10 mouse cellular contexts compared by ENCODE assay signal in genomic region chrX:81085025-81085752, GRCm38 (mm10). TPM values are rescaled to one million over a fixed set of nuclear protein-coding genes. Genes with fewer than 3 reads are reported as not detected.
DNase-seq lines count a peak whose midpoint lies in the region; ATAC-seq and TF ChIP-seq lines count a peak whose summit lies in the region.
"Had no signal": no experiment of that assay in that cellular context is flagged by ENCODE, and none has a peak within 500 bp of the region (broad histone marks: within the 10 kb centered on the region; RNA-seq: fewer than 3 reads in every experiment).

No protein-coding gene starts in this region.

- DNase-seq in cerebellum, postnatal 10 days = peak; percentile 57 to 60
- DNase-seq in limb, embryonic 11.5 days (ENCODE audit: low spot score) = peak; percentile 22
- DNase-seq in limb, embryonic 10.5 days (ENCODE audit: low spot score) = no peak
- peak; percentile 62 for DNase-seq in limb, embryonic 14.5 days (ENCODE audit: low spot score)
- no peak for DNase-seq in B cell, adult 2 months

- H3K36me3 ChIP-seq in limb, embryonic 11.5 days (ENCODE audit: control insufficient read depth, insufficient read depth, low read length) = no peaks in the 10 kb centered on the region
- no peaks in the 10 kb centered on the region for H3K36me3 ChIP-seq in limb, embryonic 10.5 days
- no peaks in the 10 kb centered on the region for H3K36me3 ChIP-seq in forebrain, embryonic 13.5 days (ENCODE audit: poor library complexity, severe bottlenecking)
- no peaks in the 10 kb centered on the region for H3K36me3 ChIP-seq in limb, embryonic 14.5 days (ENCODE audit: control insufficient read depth, insufficient read depth, low read length)
- H3K36me3 ChIP-seq: embryonic facial prominence, embryonic 12.5 days had no signal

- H3K4me2 ChIP-seq in limb, embryonic 11.5 days (ENCODE audit: low read depth, severe bottlenecking) = no peak overlapping the region
- H3K4me2 ChIP-seq in forebrain, embryonic 13.5 days = no peak overlapping the region
- H3K4me2 ChIP-seq in limb, embryonic 14.5 days (replicated peaks; ENCODE audit: low read depth, low read length, severe bottlenecking) = no peak overlapping the region
- H3K4me2 ChIP-seq: embryonic facial prominence, embryonic 12.5 days had no signal

- ATAC-seq in cerebellum, adult (ENCODE audit: insufficient number of reproducible peaks, low FRiP score, low TSS enrichment) = no peak
- no peak for ATAC-seq in limb, embryonic 11.5 days (ENCODE audit: insufficient number of reproducible peaks, low FRiP score, low TSS enrichment, low read depth)
- ATAC-seq in forebrain, embryonic 13.5 days = peak; percentile 83
- ATAC-seq in limb, embryonic 14.5 days (ENCODE audit: low FRiP score, low read depth) = no peak
- ATAC-seq in megakaryocyte-erythroid progenitor cell, adult 5-6 weeks (replicated peaks; ENCODE audit: low FRiP score, low TSS enrichment, poor library complexity, severe bottlenecking) = no peak

- H3K9ac ChIP-seq in limb, embryonic 11.5 days (ENCODE audit: low read length) = no peak overlapping the region
- H3K9ac ChIP-seq in forebrain, embryonic 13.5 days = no peak overlapping the region
- H3K9ac ChIP-seq in limb, embryonic 14.5 days (ENCODE audit: low read depth, low read length, severe bottlenecking) = no peak overlapping the region
- H3K9ac ChIP-seq: embryonic facial prominence, embryonic 12.5 days had no signal

- no peak for TF ChIP-seq POLR2A in limb, embryonic 14.5 days (IDR thresholded peaks at IDR 0.05; ENCODE audit: borderline replicate concordance, extremely low read depth, insufficient read depth, insufficient read length)

- H3K27ac ChIP-seq in limb, embryonic 11.5 days (replicated peaks; ENCODE audit: low read depth, low read length) = no peak overlapping the region
- H3K27ac ChIP-seq in limb, embryonic 10.5 days = no peak overlapping the region
- no peak overlapping the region for H3K27ac ChIP-seq in forebrain, embryonic 13.5 days
- H3K27ac ChIP-seq in limb, embryonic 14.5 days (replicated peaks; ENCODE audit: low read depth, low read length) = no peak overlapping the region
- H3K27ac ChIP-seq: embryonic facial prominence, embryonic 12.5 days had no signal

- no peaks in the 10 kb centered on the region for H3K9me3 ChIP-seq in limb, embryonic 11.5 days (ENCODE audit: control insufficient read depth, low read length)
- H3K9me3 ChIP-seq in limb, embryonic 10.5 days (replicated peaks) = no peaks in the 10 kb centered on the region
- H3K9me3 ChIP-seq in forebrain, embryonic 13.5 days (replicated peaks) = no peaks in the 10 kb centered on the region
- H3K9me3 ChIP-seq in limb, embryonic 14.5 days (ENCODE audit: control insufficient read depth, low read length) = no peaks in the 10 kb centered on the region
- H3K9me3 ChIP-seq: embryonic facial prominence, embryonic 12.5 days had no signal

- no peak overlapping the region for H3K4me3 ChIP-seq in limb, embryonic 11.5 days (ENCODE audit: low read depth, low read length)
- H3K4me3 ChIP-seq in limb, embryonic 10.5 days = no peak overlapping the region
- H3K4me3 ChIP-seq in forebrain, embryonic 13.5 days = no peak overlapping the region
- no peak overlapping the region for H3K4me3 ChIP-seq in limb, embryonic 14.5 days (replicated peaks; ENCODE audit: low read length)
- H3K4me3 ChIP-seq: embryonic facial prominence, embryonic 12.5 days had no signal

- H3K4me1 ChIP-seq in limb, embryonic 11.5 days (ENCODE audit: control insufficient read depth, insufficient read depth, low read length) = no peaks in the 10 kb centered on the region
- H3K4me1 ChIP-seq in limb, embryonic 10.5 days = no peaks in the 10 kb centered on the region
- H3K4me1 ChIP-seq in forebrain, embryonic 13.5 days = no peaks in the 10 kb centered on the region
- no peaks in the 10 kb centered on the region for H3K4me1 ChIP-seq in limb, embryonic 14.5 days (ENCODE audit: control insufficient read depth, insufficient read depth, low read length)
- H3K4me1 ChIP-seq: embryonic facial prominence, embryonic 12.5 days had no signal

- H3K27me3 ChIP-seq in limb, embryonic 11.5 days (ENCODE audit: control insufficient read depth, insufficient read depth, low read length) = no peaks in the 10 kb centered on the region
- H3K27me3 ChIP-seq in limb, embryonic 10.5 days (ENCODE audit: low read depth, poor library complexity, severe bottlenecking) = no peaks in the 10 kb centered on the region
- no peaks in the 10 kb centered on the region for H3K27me3 ChIP-seq in forebrain, embryonic 13.5 days
- H3K27me3 ChIP-seq in limb, embryonic 14.5 days (ENCODE audit: control insufficient read depth, insufficient read depth, low read length) = no peaks in the 10 kb centered on the region
- H3K27me3 ChIP-seq: CH12.LX; embryonic facial prominence, embryonic 12.5 days had no signal

- WGBS in limb, embryonic 11.5 days = 88% methylated on average over 2 of the region's 2 CpGs
- 84% methylated on average over 2 of the region's 2 CpGs for whole genome bisulfite sequencing in limb, embryonic 10.5 days
- WGBS in forebrain, embryonic 13.5 days = 31% methylated on average over 2 of the region's 2 CpGs
- 74% methylated on average over 2 of the region's 2 CpGs for WGBS in limb, embryonic 14.5 days

RNA-seq across cellular contexts. Expression of gene Tmem47, which starts 14.7 kb away (rescaled TPM):
- polyA plus RNA-seq in limb, embryonic 11.5 days (2014; fragmentation: Nextera tagmentation; extraction: Ambion mirVana) = 36.2 and 41.5 TPM in 2 replicates
- polyA plus RNA-seq in limb, embryonic 10.5 days (2016; fragmentation: Nextera tagmentation; extraction: Ambion mirVana) = 26.7 and 30.6 TPM in 2 replicates
- polyA plus RNA-seq in forebrain, embryonic 13.5 days (2015; fragmentation: Nextera tagmentation; extraction: Ambion mirVana) = 15.2 and 17.5 TPM in 2 replicates
- polyA plus RNA-seq in limb, embryonic 14.5 days (2012; rRNA removed) = 19.3 and 28.1 TPM in 2 replicates
- polyA plus RNA-seq in limb, embryonic 14.5 days (2014; fragmentation: Nextera tagmentation; extraction: Ambion mirVana) = 23.0 and 24.2 TPM in 2 replicates
- not detected in 2 replicates for total RNA-seq in megakaryocyte-erythroid progenitor cell, adult 5-6 weeks (2014; fragmentation: Nextera tagmentation)
- total RNA-seq in megakaryocyte-erythroid progenitor cell, adult 5-6 weeks (2017) = not detected in 2 replicates
- total RNA-seq: CH12.LX had no signal

Comparison
In these comparisons a context has a peak if more than half of its experiments do, and no peak if none do; other contexts are left out.
1. DNase-seq: peak in cerebellum, postnatal 10 days (2 of 2), limb, embryonic 11.5 days (single experiment) and limb, embryonic 14.5 days (single experiment); none in limb, embryonic 10.5 days (single experiment) and B cell, adult 2 months (0 of 2).